Mouse (Mus musculus): ENCODE measurements at regions not wholly inside any gene's neighbourhood (a gene's known extent, or its start where the extent isn't known, plus 50 kb on each side); places are given as distances from the start of the nearest gene placed in this dataset.
A peak's percentile ranks its signal among the peaks of the same experiment; 100 is the strongest.

GRCm38 (mm10) chr10:111801794-111802359 lies 170.6 kb upstream of the Krr1 start:
- intact Hi-C loops (cut with DNase I), result no loop called here
- peak; percentile 63 for DNase-seq
- TF ChIP-seq CTCF (IDR thresholded peaks at IDR 0.05), result no peak
- H3K4me3 ChIP-seq, result peak overlapping the region; percentile 1; the same call in 1 of the 2 replicates
- H3K27ac ChIP-seq, result peak overlapping the region; percentile 78

- intact Hi-C loops (cut with DNase I), result no loop called here
- no peak overlapping the region for H3K27ac ChIP-seq
- H3K4me3 ChIP-seq, result no peak overlapping the region
- TF ChIP-seq CTCF (IDR thresholded peaks at IDR 0.05), result no peak
- DNase-seq, result no peak
Observed at GRCm38 (mm10) chr10:111806333-111806732, 166.1 kb upstream of the Krr1 start.

- Histone ChIP-seq H3K4me3 (no peak overlapping the region), H3K27ac (no peak overlapping the region)
- intact Hi-C loops (cut with DNase I), result no loop called here
- TF ChIP-seq CTCF (IDR thresholded peaks at IDR 0.05), result no peak
- DNase-seq, result no peak
Observed at GRCm38 (mm10) chr10:111806916-111807315, 165.5 kb upstream of the Krr1 start.

- intact Hi-C loops (cut with DNase I), result no loop called here
- Histone ChIP-seq H3K27ac (peak overlapping the region; percentile 59), H3K4me3 (no peak overlapping the region)
- no peak for TF ChIP-seq CTCF (IDR thresholded peaks at IDR 0.05)
- DNase-seq, result peak; percentile 58
Observed at GRCm38 (mm10) chr10:111813736-111814135, 158.7 kb upstream of the Krr1 start.

GRCm38 (mm10) chr10:111814648-111815047 lies 157.8 kb upstream of the Krr1 start:
- no peak overlapping the region for H3K4me3 ChIP-seq
- intact Hi-C loops (cut with DNase I), result no loop called here
- no peak overlapping the region for H3K27ac ChIP-seq
- no peak for DNase-seq
- no peak for TF ChIP-seq CTCF (IDR thresholded peaks at IDR 0.05)

- no peak overlapping the region for H3K4me3 ChIP-seq
- intact Hi-C loops (cut with DNase I), result no loop called here
- DNase-seq, result no peak
- no peak for TF ChIP-seq CTCF (IDR thresholded peaks at IDR 0.05)
- no peak overlapping the region for H3K27ac ChIP-seq
Observed at GRCm38 (mm10) chr10:111815160-111815559, 157.3 kb upstream of the Krr1 start.

- no peak for TF ChIP-seq CTCF (IDR thresholded peaks at IDR 0.05)
- intact Hi-C loops (cut with DNase I), result no loop called here
- Histone ChIP-seq H3K4me3 (no peak overlapping the region), H3K27ac (no peak overlapping the region)
- no peak for DNase-seq
Observed at GRCm38 (mm10) chr10:111815821-111816599, 156.5 kb upstream of the Krr1 start.

GRCm38 (mm10) chr10:111819755-111820451 lies 152.6 kb upstream of the Krr1 start:
- intact Hi-C loops (cut with DNase I), result no loop called here
- TF ChIP-seq CTCF (IDR thresholded peaks at IDR 0.05), result no peak
- no peak overlapping the region for H3K4me3 ChIP-seq
- DNase-seq, result no peak
- peak overlapping the region; percentile 39 for H3K27ac ChIP-seq

- Histone ChIP-seq H3K4me3 (no peak overlapping the region), H3K27ac (no peak overlapping the region)
- no peak for DNase-seq
- intact Hi-C loops (cut with DNase I), result no loop called here
- no peak for TF ChIP-seq CTCF (IDR thresholded peaks at IDR 0.05)
Observed at GRCm38 (mm10) chr10:111824820-111825219, 147.6 kb upstream of the Krr1 start.

- intact Hi-C loops (cut with DNase I), result no loop called here
- no peak for TF ChIP-seq CTCF (IDR thresholded peaks at IDR 0.05)
- no peak for DNase-seq
- H3K27ac ChIP-seq, result no peak overlapping the region
- H3K4me3 ChIP-seq, result no peak overlapping the region
Observed at GRCm38 (mm10) chr10:111826033-111826754, 146.3 kb upstream of the Krr1 start.

GRCm38 (mm10) chr10:111827246-111827645 lies 145.2 kb upstream of the Krr1 start:
- intact Hi-C loops (cut with DNase I), result no loop called here
- no peak for TF ChIP-seq CTCF (IDR thresholded peaks at IDR 0.05)
- DNase-seq, result no peak
- Histone ChIP-seq H3K27ac (no peak overlapping the region), H3K4me3 (no peak overlapping the region)

GRCm38 (mm10) chr10:111827930-111828329 lies 144.5 kb upstream of the Krr1 start:
- Histone ChIP-seq H3K4me3 (no peak overlapping the region), H3K27ac (no peak overlapping the region)
- DNase-seq, result no peak
- intact Hi-C loops (cut with DNase I), result no loop called here
- TF ChIP-seq CTCF (IDR thresholded peaks at IDR 0.05), result no peak

GRCm38 (mm10) chr10:111828610-111829009 lies 143.9 kb upstream of the Krr1 start:
- Histone ChIP-seq H3K4me3 (no peak overlapping the region), H3K27ac (no peak overlapping the region)
- TF ChIP-seq CTCF (IDR thresholded peaks at IDR 0.05), result no peak
- no peak for DNase-seq
- intact Hi-C loops (cut with DNase I), result no loop called here

All from gastrocnemius, adult 2 months (tissue).